Mouse (Mus musculus): ENCODE measurements around the gene Sult4a1.
A peak's percentile ranks its signal among the peaks of the same experiment; 100 is the strongest.

- TF ChIP-seq POLR2A (IDR thresholded peaks at IDR 0.05; ENCODE audit: insufficient read depth, low read depth, low read length) (no peak), CTCF (IDR thresholded peaks at IDR 0.05; ENCODE audit: insufficient read depth, low read depth, low read length) (peak; percentile 42; the same call in 1 of the 2 replicates)
Measured at GRCm38 (mm10) chr15:84072226-84072625, 33.3 kb downstream of the Sult4a1 start.

All from olfactory bulb, adult 2 months (tissue).